Comparison of ENCODE assay signal across 8 mouse cellular contexts in the genomic region with DNA sequence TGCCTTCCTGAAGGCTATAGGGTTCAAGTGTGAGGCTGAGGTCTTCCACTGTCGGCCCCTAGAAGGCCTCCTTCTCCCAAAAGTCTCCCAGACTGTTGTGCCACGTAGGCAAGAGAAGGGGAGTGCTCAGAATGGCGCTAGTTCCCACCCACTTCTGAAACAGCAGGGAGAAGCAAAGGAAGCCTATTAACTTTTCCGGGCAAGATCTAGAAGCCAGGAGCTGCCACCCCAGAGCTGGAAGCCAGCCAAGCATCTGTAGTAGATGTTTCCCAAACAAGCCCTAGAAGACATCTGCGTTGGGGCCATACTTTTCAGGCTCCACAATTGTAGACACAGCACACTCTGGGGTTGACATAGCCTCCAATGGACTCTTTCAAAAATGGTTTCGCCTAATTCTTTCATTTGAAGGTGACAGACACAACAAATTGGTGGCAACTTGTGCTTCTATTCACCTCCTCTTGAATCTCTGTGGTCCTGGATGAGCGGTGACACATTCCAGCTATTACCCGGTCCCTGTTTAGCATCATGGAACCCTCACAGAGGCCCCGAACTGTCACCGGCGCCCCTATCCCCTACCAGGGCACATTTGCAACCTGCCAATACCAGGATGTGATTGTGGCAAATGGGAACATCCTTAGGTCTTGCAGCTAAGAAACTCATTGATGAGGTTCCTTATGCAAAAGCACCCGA. TPM values are rescaled to one million over a fixed set of nuclear protein-coding genes. Genes with fewer than 3 reads are reported as not detected.
DNase-seq lines count a peak whose midpoint lies in the region; ATAC-seq lines count a peak whose summit lies in the region.

No protein-coding gene starts in this region.

- H3K27me3 ChIP-seq in forebrain, embryonic 11.5 days (ENCODE audit: control insufficient read depth, insufficient read depth, low read length), result no peaks in the 10 kb centered on the region
- no peaks in the 10 kb centered on the region for H3K27me3 ChIP-seq in limb, embryonic 10.5 days (ENCODE audit: low read depth, poor library complexity, severe bottlenecking)
- H3K27me3 ChIP-seq in neural tube, embryonic 15.5 days (replicated peaks), result no peaks in the 10 kb centered on the region

- H3K4me2 ChIP-seq in forebrain, embryonic 11.5 days (ENCODE audit: low read depth, low read length, severe bottlenecking), result peak overlapping the region; percentile 100; the same call in 1 of the 2 replicates
- peak overlapping the region; percentile 100 for H3K4me2 ChIP-seq in neural tube, embryonic 15.5 days

- H3K27ac ChIP-seq in forebrain, embryonic 11.5 days (ENCODE audit: low read depth, low read length), result no peak overlapping the region
- peak overlapping the region; percentile 91 for H3K27ac ChIP-seq in limb, embryonic 10.5 days
- H3K27ac ChIP-seq in neural tube, embryonic 15.5 days (replicated peaks), result no peak overlapping the region

- intact Hi-C loops in heart, postnatal 25 days (cut with DNase I), result loop anchor here (10.0 kb wide), 1 partner anchor 568 kb away; no protein-coding TSS in a partner anchor

- no peaks in the 10 kb centered on the region for H3K4me1 ChIP-seq in forebrain, embryonic 11.5 days (replicated peaks; ENCODE audit: control insufficient read depth, insufficient read depth, low read length)
- peaks cover 33% of the 10 kb centered on the region for H3K4me1 ChIP-seq in limb, embryonic 10.5 days
- H3K4me1 ChIP-seq in neural tube, embryonic 15.5 days, result peaks cover 30% of the 10 kb centered on the region

- no peak overlapping the region for H3K4me3 ChIP-seq in forebrain, embryonic 11.5 days (ENCODE audit: low read depth, low read length)
- H3K4me3 ChIP-seq in limb, embryonic 10.5 days, result peak overlapping the region; percentile 86
- H3K4me3 ChIP-seq in neural tube, embryonic 15.5 days (replicated peaks), result peak overlapping the region; percentile 66

- no peak for ATAC-seq in forebrain, embryonic 11.5 days (replicated peaks; ENCODE audit: low FRiP score)
- ATAC-seq in neural tube, embryonic 15.5 days (ENCODE audit: low FRiP score), result no peak
- ATAC-seq in granulocyte monocyte progenitor cell, adult 5-6 weeks (replicated peaks; ENCODE audit: poor library complexity, severe bottlenecking), result no peak

- H3K9me3 ChIP-seq in forebrain, embryonic 11.5 days (ENCODE audit: control insufficient read depth, low read length), result no peaks in the 10 kb centered on the region
- no peaks in the 10 kb centered on the region for H3K9me3 ChIP-seq in limb, embryonic 10.5 days (replicated peaks)
- H3K9me3 ChIP-seq in neural tube, embryonic 15.5 days (replicated peaks), result no peaks in the 10 kb centered on the region

- no peaks in the 10 kb centered on the region for H3K36me3 ChIP-seq in forebrain, embryonic 11.5 days (ENCODE audit: control insufficient read depth, insufficient read depth, low read length)
- peaks cover 15% of the 10 kb centered on the region for H3K36me3 ChIP-seq in limb, embryonic 10.5 days
- H3K36me3 ChIP-seq in neural tube, embryonic 15.5 days, result no peaks in the 10 kb centered on the region

- H3K9ac ChIP-seq in forebrain, embryonic 11.5 days (ENCODE audit: low read length), result no peak overlapping the region
- no peak overlapping the region for H3K9ac ChIP-seq in neural tube, embryonic 15.5 days (replicated peaks)

- DNase-seq in adrenal gland, postnatal 25 days, result peak; percentile 35
- no peak for DNase-seq in forebrain, embryonic 11.5 days (ENCODE audit: low spot score)
- DNase-seq in heart, postnatal 25 days (ENCODE audit: low spot score), result peak; percentile 35
- DNase-seq in limb, embryonic 10.5 days (ENCODE audit: low spot score), result no peak
- no peak for DNase-seq in thymus, postnatal 0 days (ENCODE audit: low spot score)
- no peak for DNase-seq in cerebellum, postnatal 14 days

- 73% methylated on average over 12 of the region's 12 CpGs for WGBS in forebrain, embryonic 11.5 days
- 67% methylated on average over 12 of the region's 12 CpGs for WGBS in limb, embryonic 10.5 days
- 72% methylated on average over 12 of the region's 12 CpGs for WGBS in neural tube, embryonic 15.5 days

RNA-seq across cellular contexts. Expression of a gene that starts 1.4 kb away (rescaled TPM):
- total RNA-seq in adrenal gland, postnatal 25 days (2021), result 17.6 and 22.6 TPM in 2 replicates
- 14.5 and 16.2 TPM in 2 replicates for polyA plus RNA-seq in forebrain, embryonic 11.5 days (2014; fragmentation: Nextera tagmentation; extraction: Ambion mirVana)
- total RNA-seq in heart, postnatal 25 days (2021), result 1 to 10 TPM; 8.6 to 9.6 TPM
- 19.5 and 22.6 TPM in 2 replicates for polyA plus RNA-seq in limb, embryonic 10.5 days (2016; fragmentation: Nextera tagmentation; extraction: Ambion mirVana)
- 12.9 and 14.0 TPM in 2 replicates for polyA plus RNA-seq in neural tube, embryonic 15.5 days (2015; fragmentation: Nextera tagmentation; extraction: Ambion mirVana)
- polyA plus RNA-seq in thymus, postnatal 0 days (2015; fragmentation: Nextera tagmentation; extraction: Ambion mirVana), result 0.57 and 0.65 TPM in 2 replicates
- total RNA-seq in granulocyte monocyte progenitor cell, adult 5-6 weeks (2014; fragmentation: Nextera tagmentation), result not detected in 2 replicates
- not detected in 2 replicates for total RNA-seq in granulocyte monocyte progenitor cell, adult 5-6 weeks (2017)

Comparison
In these comparisons a context has a peak if more than half of its experiments do, and no peak if none do; other contexts are left out.
1. DNase-seq: peak in adrenal gland, postnatal 25 days (single experiment) and heart, postnatal 25 days (single experiment); none in forebrain, embryonic 11.5 days (single experiment), limb, embryonic 10.5 days (single experiment), thymus, postnatal 0 days (single experiment) and cerebellum, postnatal 14 days (0 of 2).